Mouse (Mus musculus) CH12.LX (cell line): ENCODE results near the gene Ifngr2. TPM values are rescaled to one million over a fixed set of nuclear protein-coding genes. Genes with fewer than 3 reads are reported as not detected.

ENCODE experiments used
- DNase-seq: peaks from one replicate; pipeline ENCODE4 v3.0.0-alpha.2; 2013; ENCODE audit errors: extremely low read depth
- H3K27ac ChIP-seq: 2 replicates; pipeline ENCODE4 v1.5.1; 2012; ENCODE audit warnings: low read depth, mild to moderate bottlenecking, control low read depth, moderate library complexity; ENCODE audit not compliant: insufficient read depth
- H3K27me3 ChIP-seq: replicated peaks from 2 replicates; pipeline ENCODE3; 2012; ENCODE audit warnings: inconsistent platforms
- H3K36me3 ChIP-seq, 2 experiments: replicated peaks in 1 of 2; 2 replicates each; pipeline versions ENCODE3 to v1.6.1; 2012; ENCODE audit warnings: inconsistent platforms in 1 of 2, low read length in 1 of 2, mild to moderate bottlenecking in 1 of 2, mixed read lengths in 1 of 2, moderate library complexity in 1 of 2; ENCODE audit not compliant: control insufficient read depth in 1 of 2, insufficient read depth in 1 of 2
- H3K4me1 ChIP-seq, 2 experiments: 2 replicates each; pipeline ENCODE4 v1.6.1; 2012; ENCODE audit warnings: inconsistent platforms in 1 of 2, moderate library complexity in 1 of 2; ENCODE audit not compliant: insufficient read depth in 2 of 2, control insufficient read depth in 1 of 2
- H3K4me2 ChIP-seq: 2 replicates; pipeline ENCODE4 v1.6.1; 2012; ENCODE audit warnings: low read depth, mild to moderate bottlenecking, control low read depth; ENCODE audit not compliant: poor library complexity, insufficient read depth, severe bottlenecking
- H3K4me3 ChIP-seq, 3 experiments: fragments of 150-350 bp in 1 of 3; sonication (generic) in 1 of 3; replicated peaks in 1 of 3; 2 replicates each; pipeline versions ENCODE3 to v1.5.1; 2011 to 2012; ENCODE audit warnings: low read depth in 2 of 3, low read length in 2 of 3, mild to moderate bottlenecking in 2 of 3, moderate library complexity in 2 of 3, control low read depth in 1 of 3, improper control_type of control experiment in 1 of 3, inconsistent platforms in 1 of 3, mixed read lengths in 1 of 3; ENCODE audit not compliant: poor library complexity in 1 of 3
- H3K79me2 ChIP-seq: replicated peaks from 2 replicates; pipeline ENCODE4 v1.6.1; 2012; ENCODE audit warnings: mild to moderate bottlenecking, moderate library complexity; ENCODE audit not compliant: control insufficient read depth, poor library complexity, insufficient read depth, severe bottlenecking; ENCODE audit errors: extremely low read depth
- H3K9ac ChIP-seq: 2 replicates; pipeline ENCODE4 v1.6.1; 2012; ENCODE audit warnings: low read depth, mild to moderate bottlenecking, control low read depth, moderate library complexity; ENCODE audit not compliant: insufficient read depth
- H3K9me3 ChIP-seq: replicated peaks from 2 replicates; pipeline ENCODE3; 2012; ENCODE audit warnings: low read length, inconsistent platforms, mixed read lengths
- CHD2 ChIP-seq: IDR thresholded peaks from 2 replicates; pipeline ENCODE4 v1.6.1; 2011; ENCODE audit warnings: low read length, improper control_type of control experiment
- EP300 ChIP-seq: IDR thresholded peaks from 2 replicates; pipeline ENCODE4 v1.6.1; 2011; ENCODE audit warnings: low read length, improper control_type of control experiment
- GABPA ChIP-seq: IDR thresholded peaks from 2 replicates; pipeline ENCODE4 v1.6.1; 2012; ENCODE audit warnings: low read depth, low read length, improper control_type of control experiment, inconsistent platforms; ENCODE audit not compliant: insufficient replicate concordance
- HCFC1 ChIP-seq: IDR thresholded peaks from 2 replicates; pipeline ENCODE4 v1.6.1; 2012; ENCODE audit warnings: low read depth, mild to moderate bottlenecking, inconsistent platforms, low read length, improper control_type of control experiment
- JUN ChIP-seq: IDR thresholded peaks from 2 replicates; pipeline ENCODE4 v1.6.1; 2011; ENCODE audit warnings: low read depth, mild to moderate bottlenecking, low read length, improper control_type of control experiment, moderate library complexity; ENCODE audit not compliant: insufficient read depth
- JUND ChIP-seq: conservative IDR thresholded peaks from 2 replicates; pipeline ENCODE4 v1.6.1; 2011; ENCODE audit warnings: low read depth, low read length, improper control_type of control experiment
- MAX ChIP-seq: IDR thresholded peaks from 2 replicates; pipeline ENCODE4 v1.6.1; 2011; ENCODE audit warnings: low read length, improper control_type of control experiment
- MAZ ChIP-seq: IDR thresholded peaks from 2 replicates; pipeline ENCODE4 v1.6.1; 2012; ENCODE audit warnings: low read depth, mild to moderate bottlenecking, inconsistent platforms, low read length, improper control_type of control experiment, moderate library complexity
- MYC ChIP-seq: IDR thresholded peaks from 2 replicates; pipeline ENCODE4 v1.6.1; 2011; ENCODE audit warnings: low read depth, mild to moderate bottlenecking, improper control_type of control experiment, low read length
- NELFE ChIP-seq: IDR thresholded peaks from 2 replicates; pipeline ENCODE4 v1.6.1; 2011; ENCODE audit warnings: low read depth, low read length, improper control_type of control experiment
- POLR2AphosphoS2 ChIP-seq: IDR thresholded peaks from 2 replicates; pipeline ENCODE4 v1.6.1; 2011; ENCODE audit warnings: low read depth, low read length, improper control_type of control experiment
- RAD21 ChIP-seq: IDR thresholded peaks from 2 replicates; pipeline ENCODE4 v1.6.1; 2011; ENCODE audit warnings: low read depth, mild to moderate bottlenecking, low read length, improper control_type of control experiment, moderate library complexity
- SIN3A ChIP-seq: IDR thresholded peaks from 2 replicates; pipeline ENCODE4 v1.6.1; 2012; ENCODE audit warnings: low read length, improper control_type of control experiment, inconsistent platforms
- SMC3 ChIP-seq: IDR thresholded peaks from 2 replicates; pipeline ENCODE4 v1.6.1; 2011; ENCODE audit warnings: low read depth, low read length, improper control_type of control experiment
- UBTF ChIP-seq: IDR thresholded peaks from 2 replicates; pipeline ENCODE4 v1.6.1; 2012; ENCODE audit warnings: low read depth, mild to moderate bottlenecking, inconsistent platforms, low read length, improper control_type of control experiment, moderate library complexity
- USF1 ChIP-seq: IDR thresholded peaks from 2 replicates; pipeline ENCODE4 v1.6.1; 2014; ENCODE audit warnings: low read depth, mild to moderate bottlenecking, inconsistent platforms, low read length, improper control_type of control experiment
- USF2 ChIP-seq: conservative IDR thresholded peaks from 2 replicates; pipeline ENCODE4 v1.6.1; 2011; ENCODE audit warnings: low read depth, low read length, improper control_type of control experiment
- ZC3H11A ChIP-seq: IDR thresholded peaks from 2 replicates; pipeline ENCODE4 v1.6.1; 2012; ENCODE audit warnings: low read depth, mild to moderate bottlenecking, inconsistent platforms, low read length, improper control_type of control experiment
- ZMIZ1 ChIP-seq: IDR thresholded peaks from 2 replicates; pipeline ENCODE4 v1.6.1; 2012; ENCODE audit warnings: low read depth, mild to moderate bottlenecking, inconsistent platforms, low read length, improper control_type of control experiment
- dilution Hi-C: fragments of 300-500 bp; cut with MboI; formaldehyde crosslinking; loops from 2 replicates; pipeline ENCODE4 v1.14.3; 2020; ENCODE audit warnings: low sequenced_read_pairs; ENCODE audit not compliant: extremely low pct_unique_long_range_greater_than_20kb, extremely low pct_ligation_motif_present
- in situ Hi-C: fragments of 300-500 bp; cut with MboI; formaldehyde crosslinking; loops from 3 replicates; pipeline ENCODE4 v1.14.3; 2019; ENCODE audit warnings: low sequenced_read_pairs, low pct_ligation_motif_present, low pct_unique_long_range_greater_than_20kb, mixed read lengths
- polyA plus RNA-seq: library from polyadenylated mRNA; unstranded; fragments of >175 nt; gene quantifications from 2 replicates; pipeline ENCODE4 v1.2.1, GENCODE M21; 2012; ENCODE audit warnings: low read depth; ENCODE audit not compliant: insufficient read length
- total RNA-seq, 2 experiments: library from RNA; depleted of rRNA; stranded (reverse); fragments of 300-350 nt in 1 of 2; fragments of >200 nt in 1 of 2; gene quantifications; 2 replicates each; pipeline ENCODE4 v1.2.3; 2012 to 2014

Ifngr2 gene
- total and polyA plus RNA-seq, 3 experiments: 29.6 to 39.2 (median 36.1) TPM

DNA sequence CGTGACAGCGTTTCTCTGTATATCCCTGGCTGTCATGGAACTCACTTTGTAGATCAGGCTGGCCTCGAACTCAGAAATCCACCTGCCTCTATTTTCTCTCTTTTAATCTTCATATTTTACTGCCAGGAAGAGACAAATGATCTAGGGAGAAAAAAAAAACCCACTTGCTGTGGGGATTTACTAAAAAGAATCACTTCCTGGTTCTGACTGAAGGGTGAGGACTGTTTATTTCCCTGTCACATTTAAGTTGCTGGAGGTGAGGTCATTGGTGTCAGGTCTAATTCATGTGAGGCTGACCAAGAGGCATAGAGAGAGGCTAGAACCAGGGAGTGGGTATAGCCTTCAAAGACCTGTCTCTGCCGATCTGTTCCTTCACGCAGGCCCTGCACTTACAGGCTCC is 2.7 kb downstream of the Ifngr2 start (continued):
- TF ChIP-seq ZMIZ1 (no peak), JUND (peak; percentile 48; the same call in 1 of the 2 replicates), RAD21 (no peak), EP300 (peak; percentile 72)

DNA sequence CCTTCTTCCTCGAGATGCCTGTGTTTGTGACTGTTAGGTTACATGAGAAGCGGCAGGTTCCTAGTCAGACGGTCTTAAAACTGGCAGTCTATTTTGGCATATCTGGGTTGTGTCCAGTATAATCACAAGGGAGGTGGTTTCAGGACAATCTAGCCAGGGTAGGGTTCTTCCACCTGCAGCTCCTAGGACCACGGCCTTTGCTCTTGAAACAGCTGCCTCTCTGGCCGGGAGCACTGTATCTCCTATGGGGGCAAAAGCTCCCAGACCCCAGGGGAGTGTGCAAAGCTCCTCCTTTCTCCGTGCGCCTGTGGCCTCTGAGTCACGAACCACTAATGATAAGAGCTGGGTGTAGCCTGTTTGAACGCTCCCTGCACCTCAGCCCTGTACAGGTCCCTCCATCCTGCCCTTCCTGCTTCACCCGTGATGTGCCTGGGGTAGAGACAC is 4.2 kb downstream of the Ifngr2 start:
- Histone ChIP-seq H3K27ac (no peak overlapping the region), H3K4me3 (no peak overlapping the region), H3K27me3 (no peaks in the 10 kb centered on the region), H3K9ac (no peak overlapping the region), H3K36me3 (peaks cover 43 to 58% of the 10 kb centered on the region in 2 experiments), H3K4me1 (peaks cover 13 to 58% of the 10 kb centered on the region in 2 experiments), H3K79me2 (peaks cover 67% of the 10 kb centered on the region), H3K9me3 (no peaks in the 10 kb centered on the region), H3K4me2 (no peak overlapping the region)
- dilution Hi-C loops: no loop called here
- in situ Hi-C loops: no loop called here
- DNase-seq: no peak
- TF ChIP-seq RAD21: no peak
- TF ChIP-seq USF2: no peak

DNA sequence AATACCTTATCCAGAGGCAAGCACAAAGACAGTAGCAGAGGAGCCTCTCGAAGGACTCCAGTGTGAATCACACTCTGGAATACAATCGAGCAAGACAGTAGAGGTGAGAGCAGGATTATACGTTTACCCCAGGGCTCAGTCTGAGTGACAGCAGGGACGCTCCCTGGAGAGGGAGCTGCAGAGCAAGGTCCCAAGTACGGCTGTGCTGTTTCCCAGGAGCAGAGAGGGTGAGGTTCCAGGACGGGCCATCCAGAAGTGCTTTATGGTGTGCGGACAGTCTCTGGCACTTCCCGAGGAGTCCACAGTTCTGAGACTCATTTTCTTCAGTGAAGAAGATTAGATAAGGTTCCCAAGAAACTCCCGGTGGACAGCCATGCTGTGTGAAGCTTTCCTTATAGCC is 5.2 kb downstream of the Ifngr2 start:
- Histone ChIP-seq H3K27me3 (no peaks in the 10 kb centered on the region), H3K27ac (no peak overlapping the region), H3K4me1 (peaks cover 13 to 54% of the 10 kb centered on the region in 2 experiments), H3K36me3 (peaks cover 49 to 68% of the 10 kb centered on the region in 2 experiments), H3K9ac (no peak overlapping the region), H3K79me2 (peaks cover 65% of the 10 kb centered on the region), H3K4me3 (no peak overlapping the region), H3K4me2 (no peak overlapping the region), H3K9me3 (no peaks in the 10 kb centered on the region)
- TF ChIP-seq RAD21 (no peak), ZC3H11A (no peak), MAZ (no peak), MYC (no peak), CHD2 (no peak), UBTF (no peak), SIN3A (no peak), JUN (no peak), GABPA (no peak), HCFC1 (no peak), ZMIZ1 (no peak), EP300 (no peak), SMC3 (no peak), MAX (no peak), NELFE (no peak), USF1 (no peak), POLR2AphosphoS2 (no peak)
- dilution Hi-C loops (no loop called here), in situ Hi-C loops (no loop called here)
- DNase-seq: no peak
